Mouse (Mus musculus): Measurements from ENCODE around the gene Emc9. TPM values are rescaled to one million over a fixed set of nuclear protein-coding genes. Genes with fewer than 3 reads are reported as not detected.

The Emc9 gene
- 5.3 and 5.4 TPM in 2 replicates for polyA plus RNA-seq (2016; fragmentation: Nextera tagmentation; extraction: Ambion mirVana)

DNA sequence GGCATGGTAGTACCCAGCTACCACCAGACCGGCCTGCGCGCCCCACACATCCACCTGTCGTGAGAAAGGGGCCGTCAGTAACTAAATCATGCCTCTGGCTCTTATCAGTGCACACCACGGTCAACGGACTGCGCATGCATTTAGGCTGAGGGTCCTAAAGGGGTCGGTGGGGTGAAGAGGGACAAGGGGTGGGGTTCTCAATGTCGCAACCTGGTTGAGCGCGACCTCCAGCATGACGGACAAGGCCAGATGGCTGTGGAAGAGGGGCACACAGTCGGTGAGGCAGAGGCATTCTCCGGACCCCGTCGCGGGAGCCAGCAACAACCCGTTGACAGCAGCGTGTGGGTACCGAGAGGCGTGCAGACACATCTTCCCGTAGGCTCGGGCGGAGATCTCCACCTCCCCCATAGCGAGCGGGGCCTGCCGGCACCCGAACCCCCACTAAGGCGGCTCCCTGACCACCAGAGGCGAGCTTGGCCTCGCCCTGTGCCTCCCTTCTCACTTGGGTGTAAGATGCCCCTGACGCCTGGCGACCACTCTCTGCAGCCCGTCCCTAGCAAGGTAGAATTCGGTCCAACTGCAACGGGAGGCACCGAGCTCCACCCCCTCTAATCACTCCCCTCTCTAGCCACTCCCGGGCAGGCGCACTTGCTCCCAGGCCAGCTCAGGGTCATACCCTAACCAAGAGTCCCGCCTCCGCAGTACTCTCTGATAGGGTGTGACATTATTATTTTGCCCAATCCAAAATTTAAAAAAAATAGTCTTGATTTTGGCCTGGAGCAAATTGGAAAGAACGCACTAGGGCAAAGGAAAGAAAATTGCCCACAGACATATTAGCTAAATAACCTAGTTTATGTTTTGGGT lies at the start of gene Emc9:
TSS of gene Emc9 (minus strand) at position 601 of the 864 bp plus-strand sequence.
- peaks cover 18% of the 10 kb centered on the region for H3K27me3 ChIP-seq (ENCODE audit: poor library complexity, severe bottlenecking)
- no peaks in the 10 kb centered on the region for H3K9me3 ChIP-seq
- peaks cover 38% of the 10 kb centered on the region for H3K36me3 ChIP-seq (replicated peaks)
- H3K4me3 ChIP-seq = peak within 1 kb of the TSS; percentile 67
- DNase-seq (ENCODE audit: extremely low spot score, low spot score) = peak; percentile 64
- H3K4me1 ChIP-seq = peaks cover 28% of the 10 kb centered on the region
- peak within 1 kb of the TSS; percentile 74 for H3K27ac ChIP-seq
- 2% methylated on average over 43 of the region's 43 CpGs for WGBS

DNA sequence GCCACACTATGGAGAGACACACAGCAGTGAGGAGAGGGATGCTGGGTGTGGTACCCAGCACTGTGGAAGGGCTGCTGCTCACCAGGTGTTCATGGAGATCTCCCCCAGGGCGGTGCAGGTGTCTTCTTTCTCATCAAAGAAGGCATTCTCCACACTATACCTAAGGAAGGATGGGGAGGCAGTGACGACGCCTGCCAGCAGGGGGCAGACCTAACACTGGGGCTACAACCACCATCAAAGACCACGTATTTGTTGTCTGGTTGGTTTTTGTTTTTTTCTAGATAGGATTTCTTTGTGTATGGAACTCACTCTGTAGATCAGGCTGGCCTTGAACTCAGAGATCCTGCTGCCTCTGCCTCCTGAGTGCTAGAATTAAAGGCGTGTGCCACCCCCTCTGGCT lies 44.2 kb upstream of the Emc9 start:
- no peaks in the 10 kb centered on the region for H3K9me3 ChIP-seq
- H3K4me1 ChIP-seq = peaks cover 5% of the 10 kb centered on the region
- no peak overlapping the region for H3K4me3 ChIP-seq
- H3K27me3 ChIP-seq (ENCODE audit: poor library complexity, severe bottlenecking) = no peaks in the 10 kb centered on the region
- DNase-seq (ENCODE audit: extremely low spot score, low spot score) = no peak
- 59% methylated on average over 5 of the region's 5 CpGs for WGBS
- H3K27ac ChIP-seq = no peak overlapping the region
- peaks cover 100% of the 10 kb centered on the region for H3K36me3 ChIP-seq (replicated peaks)

DNA sequence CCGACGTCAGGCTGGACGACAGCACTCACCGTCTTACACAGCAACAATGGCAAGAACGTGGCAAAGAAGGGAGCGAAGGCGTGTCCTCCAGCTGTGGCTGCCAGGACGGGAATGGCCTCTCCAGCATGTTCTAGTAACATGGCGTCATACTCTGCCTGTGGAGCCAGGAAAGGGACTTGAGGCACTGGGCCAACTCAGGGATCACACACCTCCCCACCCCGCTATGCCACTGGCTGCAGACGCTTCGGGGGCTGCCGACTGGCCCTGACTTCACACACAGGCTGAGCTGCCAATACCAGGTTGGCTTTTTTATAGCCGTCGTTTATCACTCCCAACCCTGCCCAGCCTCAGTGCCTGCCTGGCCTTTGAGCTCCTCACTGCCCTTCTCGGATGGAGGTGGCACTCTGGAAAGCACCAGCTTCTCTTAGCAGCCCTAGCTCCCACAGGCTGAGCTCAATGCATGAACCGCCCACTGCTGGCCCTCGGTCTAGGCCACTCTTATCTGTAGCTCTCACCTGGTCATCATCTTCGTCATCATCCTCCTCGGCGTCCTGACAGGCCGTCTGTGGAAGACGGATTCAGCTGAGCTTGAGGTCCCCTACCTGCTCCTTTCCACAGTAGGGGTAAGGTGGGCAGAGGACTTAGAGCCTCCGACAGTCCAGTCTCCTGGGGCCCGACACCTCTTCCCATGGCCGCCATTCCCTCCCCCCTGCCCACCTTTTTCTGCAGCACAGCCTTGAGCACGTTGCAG lies 43.1 kb upstream of the Emc9 start:
- no peaks in the 10 kb centered on the region for H3K4me1 ChIP-seq
- H3K27me3 ChIP-seq (ENCODE audit: poor library complexity, severe bottlenecking) = no peaks in the 10 kb centered on the region
- DNase-seq (ENCODE audit: extremely low spot score, low spot score) = no peak
- no peak overlapping the region for H3K4me3 ChIP-seq
- no peak overlapping the region for H3K27ac ChIP-seq
- no peaks in the 10 kb centered on the region for H3K9me3 ChIP-seq
- peaks cover 100% of the 10 kb centered on the region for H3K36me3 ChIP-seq (replicated peaks)
- 93% methylated on average over 27 of the region's 27 CpGs for WGBS

DNA sequence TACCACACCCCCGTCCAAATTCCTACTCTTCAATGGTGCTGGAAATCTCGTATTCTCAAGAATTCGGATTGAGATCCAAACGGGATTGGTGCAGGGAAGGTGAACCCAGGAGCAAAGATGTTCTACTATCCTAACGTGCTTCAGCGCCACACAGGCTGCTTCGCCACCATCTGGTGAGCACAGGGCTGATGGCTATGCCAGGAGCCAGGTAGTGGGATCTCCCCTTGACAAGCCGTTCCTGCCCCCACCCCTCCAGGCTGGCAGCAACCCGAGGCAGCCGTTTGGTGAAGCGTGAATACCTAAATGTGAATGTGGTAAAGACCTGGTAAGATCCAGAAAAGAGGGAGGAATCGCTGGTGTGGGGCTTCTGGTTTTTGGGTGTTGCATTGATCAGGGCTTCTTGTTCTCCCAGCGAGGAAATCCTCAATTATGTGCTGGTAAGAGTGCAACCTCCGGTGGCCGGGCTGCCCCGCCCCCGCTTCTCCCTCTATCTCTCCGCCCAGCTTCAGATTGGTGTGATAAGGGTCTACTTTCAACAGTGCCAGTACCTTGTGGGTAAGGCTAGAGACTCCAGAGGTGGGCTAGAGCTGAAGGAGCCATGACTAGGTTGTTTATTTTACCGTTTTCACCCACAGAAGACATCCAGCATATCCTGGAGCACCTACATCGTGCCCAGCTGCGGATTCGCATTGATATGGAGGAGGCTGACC lies 33.5 kb upstream of the Emc9 start:
- Histone ChIP-seq H3K27me3 (ENCODE audit: poor library complexity, severe bottlenecking) (peaks cover 13% of the 10 kb centered on the region), H3K9me3 (no peaks in the 10 kb centered on the region), H3K4me1 (peaks cover 20% of the 10 kb centered on the region), H3K4me3 (peak overlapping the region; percentile 36), H3K27ac (0 out of 2 replicates have a peak overlapping the region, but pooled peaks have one; percentile 42), H3K36me3 (replicated peaks) (peaks cover 6% of the 10 kb centered on the region)
- WGBS = 59% methylated on average over 22 of the region's 22 CpGs
- no peak for DNase-seq (ENCODE audit: extremely low spot score, low spot score)

- DNase-seq (ENCODE audit: extremely low spot score, low spot score) = peak; percentile 63
- no peaks in the 10 kb centered on the region; the same call in 1 of the 2 replicates for H3K36me3 ChIP-seq (replicated peaks)
- WGBS = 28% methylated on average over 21 of the region's 21 CpGs
- H3K9me3 ChIP-seq = no peaks in the 10 kb centered on the region
- H3K4me1 ChIP-seq = peaks cover 20% of the 10 kb centered on the region
- H3K27ac ChIP-seq = peak within 1 kb of the TSS; percentile 42; the same call in 1 of the 2 replicates
- peak within 1 kb of the TSS; percentile 36 for H3K4me3 ChIP-seq
- H3K27me3 ChIP-seq (ENCODE audit: poor library complexity, severe bottlenecking) = peaks cover 13% of the 10 kb centered on the region
These were observed 32.7 kb upstream of the Emc9 start, which contains the start of gene Rec8 for GRCm38 (mm10) chr14:55617822-55618221. Gene Rec8 (plus strand): TSS chr14:55618037.

- Histone ChIP-seq H3K4me1 (peaks cover 20% of the 10 kb centered on the region), H3K36me3 (replicated peaks) (no peaks in the 10 kb centered on the region), H3K27me3 (ENCODE audit: poor library complexity, severe bottlenecking) (peaks cover 13% of the 10 kb centered on the region), H3K4me3 (no peak overlapping the region), H3K27ac (no peak overlapping the region), H3K9me3 (no peaks in the 10 kb centered on the region)
- DNase-seq (ENCODE audit: extremely low spot score, low spot score) = no peak
- 89% methylated on average over 2 of the region's 2 CpGs for WGBS
These were observed 31.7 kb upstream of the Emc9 start for GRCm38 (mm10) chr14:55616844-55617243.

DNA sequence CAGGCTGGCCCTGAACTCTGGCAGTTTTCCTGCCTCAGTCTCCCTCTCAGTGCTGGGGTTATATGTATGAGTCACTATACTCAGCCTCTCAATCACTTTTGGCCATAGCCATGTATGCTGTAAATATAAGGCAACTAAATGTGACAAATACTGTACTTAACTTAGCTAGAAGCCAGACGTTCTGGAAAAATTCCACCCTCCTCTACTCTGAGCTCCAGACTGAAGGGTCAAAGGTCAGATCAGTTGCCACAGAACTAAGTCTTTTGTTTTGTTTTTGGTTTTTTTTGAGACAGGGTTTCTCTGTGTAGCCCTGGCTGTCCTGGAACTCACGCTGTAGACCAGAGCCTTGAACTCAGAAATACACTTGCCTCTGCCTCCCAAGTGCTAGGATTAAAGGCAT lies 30.8 kb upstream of the Emc9 start:
- H3K4me1 ChIP-seq = peaks cover 20% of the 10 kb centered on the region
- peaks cover 13% of the 10 kb centered on the region for H3K27me3 ChIP-seq (ENCODE audit: poor library complexity, severe bottlenecking)
- no peaks in the 10 kb centered on the region for H3K36me3 ChIP-seq (replicated peaks)
- 50% methylated on average over 2 of the region's 2 CpGs for WGBS
- H3K4me3 ChIP-seq = no peak overlapping the region
- H3K9me3 ChIP-seq = no peaks in the 10 kb centered on the region
- no peak for DNase-seq (ENCODE audit: extremely low spot score, low spot score)
- H3K27ac ChIP-seq = no peak overlapping the region

- WGBS = 82% methylated on average over 7 of the region's 7 CpGs
- peaks cover 9% of the 10 kb centered on the region for H3K36me3 ChIP-seq (replicated peaks)
- no peak overlapping the region for H3K27ac ChIP-seq
- peaks cover 13% of the 10 kb centered on the region for H3K27me3 ChIP-seq (ENCODE audit: poor library complexity, severe bottlenecking)
- H3K9me3 ChIP-seq = no peaks in the 10 kb centered on the region
- no peak for DNase-seq (ENCODE audit: extremely low spot score, low spot score)
- H3K4me3 ChIP-seq = no peak overlapping the region
- peaks cover 20% of the 10 kb centered on the region for H3K4me1 ChIP-seq
These were observed 29.6 kb upstream of the Emc9 start for GRCm38 (mm10) chr14:55614565-55615178.

- DNase-seq (ENCODE audit: extremely low spot score, low spot score) = no peak
- H3K36me3 ChIP-seq (replicated peaks) = peaks cover 22% of the 10 kb centered on the region
- no peak overlapping the region for H3K4me3 ChIP-seq
- peaks cover 4% of the 10 kb centered on the region; the same call in 1 of the 2 replicates for H3K27me3 ChIP-seq (ENCODE audit: poor library complexity, severe bottlenecking)
- H3K27ac ChIP-seq = no peak overlapping the region
- no peaks in the 10 kb centered on the region for H3K9me3 ChIP-seq
- WGBS = 84% methylated on average over 6 of the region's 6 CpGs
- H3K4me1 ChIP-seq = peaks cover 12% of the 10 kb centered on the region
These were observed 28.2 kb upstream of the Emc9 start for GRCm38 (mm10) chr14:55613346-55613745.

GRCm38 (mm10) chr14:55608339-55608738 lies 23.2 kb upstream of the Emc9 start:
- H3K27me3 ChIP-seq (ENCODE audit: poor library complexity, severe bottlenecking) = no peaks in the 10 kb centered on the region
- no peaks in the 10 kb centered on the region for H3K9me3 ChIP-seq
- H3K4me3 ChIP-seq = no peak overlapping the region
- WGBS = 91% methylated on average over 6 of the region's 6 CpGs
- DNase-seq (ENCODE audit: extremely low spot score, low spot score) = no peak
- H3K27ac ChIP-seq = no peak overlapping the region
- peaks cover 65% of the 10 kb centered on the region for H3K36me3 ChIP-seq (replicated peaks)
- peaks cover 14% of the 10 kb centered on the region for H3K4me1 ChIP-seq

DNA sequence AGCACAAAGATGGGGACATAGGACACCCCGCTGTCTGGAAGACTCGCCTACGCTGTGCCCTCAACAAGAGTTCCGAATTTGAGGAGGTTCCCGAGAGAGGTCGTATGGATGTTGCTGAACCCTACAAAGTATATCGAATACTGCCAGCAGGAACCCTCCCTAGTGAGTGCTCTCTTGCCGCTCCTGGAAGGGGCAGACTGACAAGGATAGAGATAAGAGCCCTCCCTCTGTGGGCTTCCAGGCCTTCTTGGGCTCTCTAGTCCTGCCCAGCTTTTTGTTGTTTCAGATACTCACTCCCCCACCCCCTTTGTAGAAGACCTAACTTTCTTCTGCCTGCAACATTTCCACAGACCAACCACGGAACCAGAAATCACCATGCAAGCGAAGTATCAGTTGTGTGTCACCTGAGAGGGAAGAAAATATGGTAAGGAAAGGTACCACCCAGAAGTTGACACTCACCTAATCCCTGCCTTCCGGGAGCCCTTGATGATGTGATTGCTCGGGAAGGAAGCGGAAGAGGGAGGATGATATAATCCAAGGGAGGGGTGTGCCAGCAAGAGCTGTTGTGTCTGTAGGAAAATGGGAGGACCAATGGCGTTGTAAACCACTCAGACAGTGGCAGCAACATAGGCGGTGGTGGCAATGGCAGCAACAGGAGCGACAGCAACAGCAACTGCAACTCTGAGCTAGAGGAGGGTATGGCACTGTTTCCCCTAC lies 20.8 kb upstream of the Emc9 start:
- Histone ChIP-seq H3K27ac (no peak overlapping the region), H3K4me1 (peaks cover 15% of the 10 kb centered on the region), H3K9me3 (no peaks in the 10 kb centered on the region), H3K27me3 (ENCODE audit: poor library complexity, severe bottlenecking) (no peaks in the 10 kb centered on the region), H3K36me3 (replicated peaks) (peaks cover 89% of the 10 kb centered on the region), H3K4me3 (no peak overlapping the region)
- WGBS = 96% methylated on average over 16 of the region's 16 CpGs
- DNase-seq (ENCODE audit: extremely low spot score, low spot score) = no peak

All from forebrain, embryonic 10.5 days (tissue).